Mouse (Mus musculus): ENCODE data around the gene Tctn3. TPM values are rescaled to one million over a fixed set of nuclear protein-coding genes. Genes with fewer than 3 reads are reported as not detected.

Gene Tctn3
- polyA plus RNA-seq, 1 experiment from 2014 or later = 3.9 TPM

DNA sequence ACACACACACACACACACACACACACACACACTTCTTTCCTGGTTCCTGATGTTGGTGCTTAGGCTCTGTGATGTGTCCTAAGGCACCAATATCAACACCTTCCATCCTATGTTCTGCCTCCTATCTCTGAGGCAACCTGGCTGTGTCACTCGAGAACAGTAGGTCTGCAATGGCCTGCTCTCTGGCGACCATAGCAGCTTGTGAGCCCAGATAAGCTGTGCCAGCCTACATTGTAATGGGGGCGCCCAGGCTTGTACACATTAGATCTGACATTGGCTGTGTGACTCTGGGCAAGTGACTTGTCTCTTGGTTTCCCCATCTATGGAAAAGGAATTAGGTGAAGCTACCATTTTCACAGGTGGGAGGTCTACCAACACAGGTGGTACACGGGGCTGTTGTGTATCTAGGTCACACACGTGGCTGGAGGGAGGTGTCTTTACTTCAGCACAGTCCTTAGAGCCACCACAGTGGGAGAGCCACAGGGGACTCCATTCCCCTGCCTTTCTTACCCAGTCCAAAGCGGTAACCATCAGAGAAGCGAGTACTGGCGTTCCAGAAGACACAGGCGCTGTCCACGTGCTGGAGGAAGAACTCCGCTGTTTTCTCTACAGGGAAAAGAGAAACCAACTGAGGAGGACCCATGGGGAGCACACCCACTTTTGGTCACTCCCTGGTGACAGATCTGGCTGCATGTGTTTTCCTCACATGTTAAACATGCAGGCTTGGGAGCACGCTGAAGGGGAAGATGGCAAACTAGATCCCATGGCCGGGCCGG is 58.8 kb downstream of the Tctn3 start:
- Histone ChIP-seq H3K27me3 (replicated peaks) (no peaks in the 10 kb centered on the region), H3K36me3 (peaks cover 86% of the 10 kb centered on the region), H3K9ac (no peak overlapping the region), H3K4me2 (peak overlapping the region; percentile 43), H3K27ac (peak overlapping the region; percentile 83), H3K4me1 (peaks cover 40% of the 10 kb centered on the region), H3K4me3 (no peak overlapping the region), H3K9me3 (replicated peaks) (no peaks in the 10 kb centered on the region)
- WGBS (ENCODE audit: insufficient replicate concordance) = 68% methylated on average over 14 of the region's 14 CpGs
- peak; percentile 98 for ATAC-seq

- H3K36me3 ChIP-seq = peaks cover 50% of the 10 kb centered on the region
- no peaks in the 10 kb centered on the region for H3K9me3 ChIP-seq (replicated peaks)
- ATAC-seq = no peak
- H3K9ac ChIP-seq = no peak overlapping the region
- H3K27me3 ChIP-seq (replicated peaks) = no peaks in the 10 kb centered on the region; the same call in 1 of the 2 replicates
- no peak overlapping the region for H3K27ac ChIP-seq
- no peak overlapping the region for H3K4me3 ChIP-seq
- H3K4me2 ChIP-seq = no peak overlapping the region
- WGBS (ENCODE audit: insufficient replicate concordance) = 71% methylated on average over 6 of the region's 6 CpGs
- peaks cover 28% of the 10 kb centered on the region for H3K4me1 ChIP-seq
These were observed 62.4 kb downstream of the Tctn3 start for GRCm38 (mm10) chr19:40549516-40550135.

- Histone ChIP-seq H3K4me3 (no peak overlapping the region), H3K36me3 (peaks cover 43% of the 10 kb centered on the region), H3K27ac (no peak overlapping the region), H3K9ac (no peak overlapping the region), H3K4me2 (no peak overlapping the region), H3K27me3 (replicated peaks) (no peaks in the 10 kb centered on the region; the same call in 1 of the 2 replicates), H3K9me3 (replicated peaks) (no peaks in the 10 kb centered on the region), H3K4me1 (peaks cover 22% of the 10 kb centered on the region)
- 48% methylated on average over 5 of the region's 5 CpGs for WGBS (ENCODE audit: insufficient replicate concordance)
- no peak for ATAC-seq
These were observed 63.1 kb downstream of the Tctn3 start for GRCm38 (mm10) chr19:40548796-40549515.

- Histone ChIP-seq H3K27me3 (replicated peaks) (no peaks in the 10 kb centered on the region; the same call in 1 of the 2 replicates), H3K36me3 (peaks cover 37% of the 10 kb centered on the region), H3K9me3 (replicated peaks) (no peaks in the 10 kb centered on the region), H3K9ac (no peak overlapping the region), H3K4me1 (peaks cover 16% of the 10 kb centered on the region), H3K4me3 (no peak overlapping the region), H3K4me2 (no peak overlapping the region), H3K27ac (no peak overlapping the region)
- no peak for ATAC-seq
- WGBS (ENCODE audit: insufficient replicate concordance) = 79% methylated on average over 6 of the region's 6 CpGs
These were observed 63.6 kb downstream of the Tctn3 start for GRCm38 (mm10) chr19:40548386-40548785.

Other genes starting within 250 kb of the Tctn3 start
- 34.3 and 35.1 TPM in 2 replicates for gene Sorbs1, start 98.5 kb downstream of the Tctn3 start, polyA plus RNA-seq (2016; fragmentation: Nextera tagmentation; extraction: Ambion mirVana)
- gene Aldh18a1, start 23.8 kb downstream of the Tctn3 start, polyA plus RNA-seq (2016; fragmentation: Nextera tagmentation; extraction: Ambion mirVana) = 67.4 and 68.8 TPM in 2 replicates
- 2.6 TPM in 2 replicates for gene Entpd1, start 133 bp upstream of the Tctn3 start, polyA plus RNA-seq (2016; fragmentation: Nextera tagmentation; extraction: Ambion mirVana)
- 2.2 and 3.1 TPM in 2 replicates for gene Cc2d2b, start 136.5 kb upstream of the Tctn3 start, polyA plus RNA-seq (2016; fragmentation: Nextera tagmentation; extraction: Ambion mirVana)
- 6.9 and 8.0 TPM in 2 replicates for gene Ccnj, start 219.0 kb upstream of the Tctn3 start, polyA plus RNA-seq (2016; fragmentation: Nextera tagmentation; extraction: Ambion mirVana)